Mouse (Mus musculus): Measurements from ENCODE around the gene Tut4.

DNA sequence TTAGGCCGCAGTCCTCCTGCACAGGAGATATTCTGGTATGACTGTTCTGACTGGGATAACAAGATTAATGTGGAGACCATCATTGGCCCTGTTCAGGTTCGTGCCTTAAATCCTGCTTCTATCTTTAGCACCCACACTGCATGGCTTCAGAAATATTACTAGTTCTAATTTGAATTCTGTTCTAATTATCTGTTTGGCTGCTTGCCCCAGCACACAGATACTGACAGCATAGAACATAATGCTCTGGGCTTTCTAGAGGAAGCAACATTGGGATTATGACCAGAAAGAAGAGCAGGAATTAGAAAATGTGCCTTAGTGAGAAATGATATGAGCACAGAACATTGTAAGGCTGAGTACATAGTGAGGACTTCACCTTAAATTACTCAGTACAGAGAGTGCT is 134.2 kb downstream of the Tut4 start:
- no peak for TF ChIP-seq CTCF (IDR thresholded peaks at IDR 0.05; ENCODE audit: control insufficient read depth, insufficient read depth, low read length)
- no peak for TF ChIP-seq POLR2A (IDR thresholded peaks at IDR 0.05; ENCODE audit: borderline replicate concordance, control insufficient read depth, low read depth, low read length)

Measured in bone marrow, adult 2 months (tissue).